ENCODE assay signal across 24 mouse cellular contexts in the genomic region with DNA sequence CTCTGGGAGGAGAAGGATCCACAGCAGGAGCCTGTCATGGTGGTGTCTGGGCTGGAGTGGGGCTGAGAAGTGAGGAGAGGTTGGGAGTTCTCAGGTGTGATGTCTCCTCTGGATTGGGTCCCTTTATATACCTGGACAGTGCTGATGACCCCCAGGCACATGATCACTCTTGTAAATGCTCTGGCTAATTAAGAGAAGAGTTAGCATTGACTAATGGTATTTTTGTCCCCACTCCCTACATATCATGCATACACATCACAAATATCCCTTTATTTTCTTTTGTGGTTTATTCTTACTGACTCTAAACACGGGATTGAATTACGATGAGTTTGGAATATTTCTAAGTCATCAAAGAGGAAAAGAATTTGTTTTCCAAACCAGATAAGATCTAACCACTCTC. TPM values are rescaled to one million over a fixed set of nuclear protein-coding genes. Genes with fewer than 3 reads are reported as not detected.
DNase-seq lines count a peak whose midpoint lies in the region; ATAC-seq and TF ChIP-seq lines count a peak whose summit lies in the region.
"Had no signal": no experiment of that assay in that cellular context is flagged by ENCODE, and none has a peak within 500 bp of the region (broad histone marks: within the 10 kb centered on the region; RNA-seq: fewer than 3 reads in every experiment).

A gene (minus strand): TSS at position 101 of the 400 bp plus-strand sequence.

- in situ Hi-C loops in Patski (cut with MboI; ENCODE audit: low pct_unique_long_range_greater_than_20kb) = no loop called here

- H3K27me3 ChIP-seq in Patski = no peaks in the 10 kb centered on the region

- POLR2A ChIA-PET in Patski (lab: Charles Lee) = no interaction called here

- TF ChIP-seq CTCF in Patski (IDR thresholded peaks at IDR 0.05) = no peak

- no peak for DNase-seq in Patski (ENCODE audit: low read depth, low spot score)
- DNase-seq in left cerebral cortex, postnatal 4 days = no peak
- DNase-seq: adrenal gland, adult 2 months; adrenal gland, adult 8-10 months; adrenal gland, postnatal 10 days; adrenal gland, postnatal 14 days; adrenal gland, postnatal 25 days; adrenal gland, postnatal 36 days; B cell, adult 2 months; cerebellum, adult 11 months; cerebellum, adult 11-12 months; cerebellum, adult 18-20 months; cerebellum, adult 2 months; cerebellum, adult 8-10 months had no signal

- intact Hi-C loops in left cerebral cortex, postnatal 4 days (cut with DNase I) = no loop called here

- ATAC-seq in Patski = peak; percentile 17
- ATAC-seq: activated CD4-positive, CD25-positive, alpha-beta regulatory T cell, adult 4 months; CD4-positive, CD25-positive, alpha-beta regulatory T cell, adult 4 months had no signal

- CTCF ChIA-PET in Patski (lab: Charles Lee) = interaction anchor here (1.0 kb wide), 1 partner anchor 41 kb away, joined by 3 read pairs; no protein-coding TSS in a partner anchor

RNA-seq across cellular contexts. Expression of the gene that starts here (rescaled TPM):
- polyA plus RNA-seq in Patski (2021) = not detected
- total RNA-seq in left cerebral cortex, postnatal 4 days (2021) = not detected
- total RNA-seq: adrenal gland, adult 18-20 months; adrenal gland, adult 2 months; adrenal gland, adult 8-10 months; adrenal gland, postnatal 10 days; adrenal gland, postnatal 14 days; adrenal gland, postnatal 25 days; adrenal gland, postnatal 36 days; adrenal gland, postnatal 4 days; CH12.LX; ES-E14; G1E; MEL had no signal
- polyA plus RNA-seq: activated CD4-positive, CD25-positive, alpha-beta regulatory T cell, adult 4 months; adrenal gland, adult 2 months; brain, embryonic 14.5 days; C2C12; CD4-positive, CD25-positive, alpha-beta regulatory T cell, adult 4 months; cerebellum, adult 2 months; G1E had no signal

Comparison
In these comparisons a context has a peak if more than half of its experiments do, and no peak if none do; other contexts are left out.
1. Peak in ATAC-seq in Patski; RNA of the gene not detected or under 1 TPM.